Mouse (Mus musculus) testis, adult 2 months (tissue): ENCODE data around the gene Mff.

Experiments
- CTCF ChIP-seq: fragments of 200-500 bp; IDR thresholded peaks from 2 replicates; pipeline ENCODE4 v1.5.1; 2012; ENCODE audit warnings: low read depth, mild to moderate bottlenecking, inconsistent platforms, low read length, moderate library complexity; ENCODE audit not compliant: control insufficient read depth, insufficient read depth, insufficient replicate concordance
- POLR2A ChIP-seq: fragments of 200-500 bp; IDR thresholded peaks from 2 replicates; pipeline ENCODE4 v1.6.1; 2012; ENCODE audit warnings: low read depth, mild to moderate bottlenecking, inconsistent platforms, low read length, moderate library complexity; ENCODE audit not compliant: control insufficient read depth

GRCm38 (mm10) chr1:82761454-82762169, 36.9 kb downstream of the Mff start:
- no peak for TF ChIP-seq CTCF
- TF ChIP-seq POLR2A = no peak
